Mouse (Mus musculus): ENCODE measurements around the gene Cd28. TPM values are rescaled to one million over a fixed set of nuclear protein-coding genes. Genes with fewer than 3 reads are reported as not detected.

Gene Cd28
- polyA plus RNA-seq, 1 experiment, result 0.35 TPM

DNA sequence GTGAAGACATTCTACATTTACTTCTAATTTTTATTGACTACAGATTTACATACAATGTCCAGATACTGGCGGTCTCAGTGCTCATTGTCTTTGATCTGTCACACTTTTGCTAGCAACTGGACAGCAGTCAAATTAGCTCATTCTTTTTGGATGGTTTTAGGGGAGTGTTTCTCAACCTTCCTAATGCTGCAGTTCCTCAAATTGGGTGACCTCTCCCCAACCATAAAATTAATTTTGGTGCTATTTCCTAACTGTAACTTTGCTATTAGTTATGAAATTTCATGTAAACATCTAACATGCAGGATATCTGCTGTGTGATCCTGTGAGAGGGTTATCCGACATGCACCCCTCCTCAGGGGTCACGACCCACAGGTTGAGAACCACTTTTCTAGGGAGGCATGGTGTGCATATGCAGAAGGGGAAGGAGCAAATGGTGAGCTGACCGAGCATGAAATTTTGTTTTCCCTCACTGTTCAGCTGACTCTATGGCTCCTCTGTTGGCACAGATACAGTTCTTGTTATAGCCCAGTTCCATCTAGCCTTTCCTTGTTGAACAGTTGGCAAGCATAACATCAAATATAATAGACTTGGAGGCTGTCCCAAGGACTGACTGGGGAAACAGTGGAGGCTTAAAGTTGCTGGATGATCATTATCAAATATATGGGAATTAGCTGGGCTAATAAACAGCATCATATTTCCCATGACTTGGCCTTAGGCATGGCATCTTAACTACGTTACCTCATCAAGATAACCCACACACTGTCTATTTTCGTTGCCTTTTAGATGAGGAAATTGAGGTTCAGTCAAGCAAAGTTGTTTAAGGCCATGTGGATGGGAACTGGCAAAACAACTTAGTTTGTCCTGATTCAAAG lies 87.5 kb downstream of the Cd28 start:
- no peak overlapping the region for H3ac ChIP-seq (ENCODE audit: control insufficient read depth, insufficient read length)

DNA sequence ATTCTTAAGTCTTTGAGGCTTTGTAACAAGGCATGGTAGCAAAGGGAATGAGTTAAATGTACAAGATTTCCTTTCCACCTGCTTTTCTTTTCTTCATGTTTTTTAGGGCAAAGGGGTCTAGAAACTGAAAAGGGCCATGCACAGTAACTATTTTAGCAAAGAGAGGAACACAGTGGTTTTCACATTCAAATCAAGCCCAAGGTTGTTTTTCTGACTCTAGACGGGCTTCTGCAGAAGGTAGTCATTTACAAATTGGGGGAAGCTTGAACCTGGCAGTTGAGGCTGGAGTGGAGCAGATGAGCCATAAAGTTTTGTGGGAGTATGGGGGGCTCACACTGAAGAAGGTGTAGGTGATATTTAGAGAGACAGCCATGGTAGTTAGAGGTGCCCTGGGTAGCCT lies 88.6 kb downstream of the Cd28 start:
- H3K4me2 ChIP-seq (ENCODE audit: low read depth), result no peak overlapping the region
- H3K4me3 ChIP-seq, result no peak overlapping the region
- H3ac ChIP-seq (ENCODE audit: control insufficient read depth, insufficient read length), result no peak overlapping the region
- TF ChIP-seq CEBPB (IDR thresholded peaks at IDR 0.05; ENCODE audit: insufficient read depth, poor library complexity, severe bottlenecking) (no peak), POLR2A (IDR thresholded peaks at IDR 0.05; ENCODE audit: insufficient read length, low read depth) (no peak), POLR2AphosphoS2 (IDR thresholded peaks at IDR 0.05; ENCODE audit: insufficient read length, low read depth) (no peak), USF1 (IDR thresholded peaks at IDR 0.05; ENCODE audit: low read depth) (no peak), SRF (IDR thresholded peaks at IDR 0.05; ENCODE audit: control insufficient read depth, insufficient read length, low read depth) (no peak), MAX (IDR thresholded peaks at IDR 0.05; ENCODE audit: low read depth) (no peak), TCF3 (IDR thresholded peaks at IDR 0.05; ENCODE audit: insufficient read length, low read depth) (no peak), MYOG (IDR thresholded peaks at IDR 0.05; ENCODE audit: control insufficient read depth in 1 of 3, insufficient read depth in 1 of 3, insufficient read length in 2 of 3, low read depth in 2 of 3) (no peak), E2F4 (IDR thresholded peaks at IDR 0.05; ENCODE audit: insufficient read depth) (no peak), TCF12 (IDR thresholded peaks at IDR 0.05; ENCODE audit: insufficient read depth, poor library complexity, severe bottlenecking) (no peak), MYOD1 (IDR thresholded peaks at IDR 0.05; ENCODE audit: control insufficient read depth in 1 of 3, insufficient read length in 2 of 3, low read depth in 2 of 3) (no peak), REST (IDR thresholded peaks at IDR 0.05; ENCODE audit: insufficient read depth, insufficient read length) (no peak)
- no peaks in the 10 kb centered on the region for H3K36me3 ChIP-seq (ENCODE audit: control insufficient read depth, insufficient read depth)
- no peaks in the 10 kb centered on the region for H3K79me2 ChIP-seq (ENCODE audit: control insufficient read depth, insufficient read depth)
- H3K27me3 ChIP-seq (ENCODE audit: control insufficient read depth, insufficient read depth, insufficient read length), result no peaks in the 10 kb centered on the region

More for the DNA sequence above, 87.5 kb downstream of the Cd28 start:
- H3K4me3 ChIP-seq, result no peak overlapping the region
- H3K79me2 ChIP-seq (ENCODE audit: control insufficient read depth, insufficient read depth), result no peaks in the 10 kb centered on the region
- H3K4me2 ChIP-seq (ENCODE audit: low read depth), result no peak overlapping the region
- no peaks in the 10 kb centered on the region for H3K36me3 ChIP-seq (ENCODE audit: control insufficient read depth, insufficient read depth)
- TF ChIP-seq USF1 (IDR thresholded peaks at IDR 0.05; ENCODE audit: low read depth) (no peak), POLR2A (IDR thresholded peaks at IDR 0.05; ENCODE audit: insufficient read length, low read depth) (no peak), POLR2AphosphoS2 (IDR thresholded peaks at IDR 0.05; ENCODE audit: insufficient read length, low read depth) (no peak), MYOD1 (IDR thresholded peaks at IDR 0.05; ENCODE audit: control insufficient read depth in 1 of 3, insufficient read length in 2 of 3, low read depth in 2 of 3) (no peak)
- H3K27me3 ChIP-seq (ENCODE audit: control insufficient read depth, insufficient read depth, insufficient read length), result no peaks in the 10 kb centered on the region

GRCm38 (mm10) chr1:60807748-60808147 lies 91.1 kb downstream of the Cd28 start:
- Histone ChIP-seq H3ac (ENCODE audit: control insufficient read depth, insufficient read length) (no peak overlapping the region), H3K36me3 (ENCODE audit: control insufficient read depth, insufficient read depth) (no peaks in the 10 kb centered on the region), H3K4me3 (no peak overlapping the region), H3K4me2 (ENCODE audit: low read depth) (no peak overlapping the region), H3K79me2 (ENCODE audit: control insufficient read depth, insufficient read depth) (no peaks in the 10 kb centered on the region), H3K27me3 (ENCODE audit: control insufficient read depth, insufficient read depth, insufficient read length) (no peaks in the 10 kb centered on the region)
- TF ChIP-seq TCF3 (IDR thresholded peaks at IDR 0.05; ENCODE audit: insufficient read length, low read depth) (no peak), MYOD1 (IDR thresholded peaks at IDR 0.05; ENCODE audit: control insufficient read depth in 1 of 3, insufficient read length in 2 of 3, low read depth in 2 of 3) (no peak), POLR2A (IDR thresholded peaks at IDR 0.05; ENCODE audit: insufficient read length, low read depth) (no peak), USF1 (IDR thresholded peaks at IDR 0.05; ENCODE audit: low read depth) (no peak), TCF12 (IDR thresholded peaks at IDR 0.05; ENCODE audit: insufficient read depth, poor library complexity, severe bottlenecking) (no peak), MAX (IDR thresholded peaks at IDR 0.05; ENCODE audit: low read depth) (no peak), REST (IDR thresholded peaks at IDR 0.05; ENCODE audit: insufficient read depth, insufficient read length) (no peak), E2F4 (IDR thresholded peaks at IDR 0.05; ENCODE audit: insufficient read depth) (no peak), CEBPB (IDR thresholded peaks at IDR 0.05; ENCODE audit: insufficient read depth, poor library complexity, severe bottlenecking) (no peak), MYOG (IDR thresholded peaks at IDR 0.05; ENCODE audit: control insufficient read depth in 1 of 3, insufficient read depth in 1 of 3, insufficient read length in 2 of 3, low read depth in 2 of 3) (no peak), POLR2AphosphoS2 (IDR thresholded peaks at IDR 0.05; ENCODE audit: insufficient read length, low read depth) (no peak), SRF (IDR thresholded peaks at IDR 0.05; ENCODE audit: control insufficient read depth, insufficient read length, low read depth) (no peak)

DNA sequence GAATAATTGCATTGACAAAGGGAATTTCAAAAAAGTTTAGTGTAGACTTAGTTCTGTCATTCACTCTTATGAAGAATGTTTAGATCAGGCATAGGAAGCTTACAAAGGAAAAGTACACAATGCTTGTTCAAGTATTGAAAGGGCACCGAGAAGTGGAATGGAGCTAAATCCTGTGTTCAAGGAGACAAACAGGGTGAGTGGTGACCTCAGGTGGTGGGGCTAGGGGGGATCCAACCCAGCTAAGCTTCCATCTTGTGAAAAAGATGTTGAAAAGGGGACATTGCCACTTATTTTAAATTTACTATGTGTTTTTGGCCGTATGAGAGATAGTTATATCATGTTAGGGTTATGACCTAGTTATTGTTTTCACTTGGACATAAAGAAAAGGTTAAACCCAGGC lies 91.9 kb downstream of the Cd28 start:
- no peaks in the 10 kb centered on the region for H3K79me2 ChIP-seq (ENCODE audit: control insufficient read depth, insufficient read depth)
- H3K4me2 ChIP-seq (ENCODE audit: low read depth), result no peak overlapping the region
- no peaks in the 10 kb centered on the region for H3K36me3 ChIP-seq (ENCODE audit: control insufficient read depth, insufficient read depth)
- no peak overlapping the region for H3K4me3 ChIP-seq
- no peak overlapping the region for H3ac ChIP-seq (ENCODE audit: control insufficient read depth, insufficient read length)
- TF ChIP-seq MAX (IDR thresholded peaks at IDR 0.05; ENCODE audit: low read depth) (no peak), TCF12 (IDR thresholded peaks at IDR 0.05; ENCODE audit: insufficient read depth, poor library complexity, severe bottlenecking) (no peak), POLR2AphosphoS2 (IDR thresholded peaks at IDR 0.05; ENCODE audit: insufficient read length, low read depth) (no peak), SRF (IDR thresholded peaks at IDR 0.05; ENCODE audit: control insufficient read depth, insufficient read length, low read depth) (no peak), E2F4 (IDR thresholded peaks at IDR 0.05; ENCODE audit: insufficient read depth) (no peak), MYOD1 (IDR thresholded peaks at IDR 0.05; ENCODE audit: control insufficient read depth in 1 of 3, insufficient read length in 2 of 3, low read depth in 2 of 3) (no peak), REST (IDR thresholded peaks at IDR 0.05; ENCODE audit: insufficient read depth, insufficient read length) (no peak), USF1 (IDR thresholded peaks at IDR 0.05; ENCODE audit: low read depth) (no peak)
- no peaks in the 10 kb centered on the region for H3K27me3 ChIP-seq (ENCODE audit: control insufficient read depth, insufficient read depth, insufficient read length)

Data from myocyte (in vitro differentiated cells).